Mouse (Mus musculus) bone marrow, adult 2 months (tissue): ENCODE results near the gene Rita1. TPM values are rescaled to one million over a fixed set of nuclear protein-coding genes. Genes with fewer than 3 reads are reported as not detected.

Source experiments
- H3K27ac ChIP-seq: fragments of 200-500 bp; 2 replicates; pipeline ENCODE4 v1.5.1; 2012; ENCODE audit warnings: low read depth, mild to moderate bottlenecking, control low read depth, inconsistent platforms, low read length; ENCODE audit not compliant: control insufficient read depth, poor library complexity, insufficient read depth
- H3K4me1 ChIP-seq: fragments of 200-500 bp; 2 replicates; pipeline ENCODE4 v1.6.1; 2011; ENCODE audit warnings: low read length; ENCODE audit not compliant: control insufficient read depth, insufficient read depth
- H3K4me3 ChIP-seq: fragments of 200-500 bp; replicated peaks from 2 replicates; pipeline ENCODE3; 2011; ENCODE audit warnings: mild to moderate bottlenecking, low read depth, low read length, control low read depth; ENCODE audit not compliant: control insufficient read depth
- CTCF ChIP-seq: fragments of 200-500 bp; IDR thresholded peaks from 2 replicates; pipeline ENCODE4 v1.5.1; 2011; ENCODE audit warnings: low read length, control low read depth; ENCODE audit not compliant: control insufficient read depth, insufficient read depth
- POLR2A ChIP-seq: fragments of 200-500 bp; IDR thresholded peaks from 2 replicates; pipeline ENCODE4 v1.6.1; 2011; ENCODE audit warnings: low read depth, mild to moderate bottlenecking, control low read depth, low read length, borderline replicate concordance; ENCODE audit not compliant: control insufficient read depth
- WGBS: fragments of 180-500 bp; shearing (Covaris S2); methylation state at CpG from one replicate; pipeline ENCODE4 v1.1.7; 2018; 5-methylcytosine and 5-hydroxymethylcytosine counted together
- polyA plus RNA-seq: library from polyadenylated mRNA; stranded (reverse); fragments of >200 nt; gene quantifications from 2 replicates; pipeline ENCODE4 v1.2.4, GENCODE M21; 2011; ENCODE audit warnings: low replicate concordance; ENCODE audit not compliant: missing spikeins, insufficient read depth, insufficient read length

Rita1 gene
- polyA plus RNA-seq, 1 experiment: 3.4 TPM

- 82% methylated on average over 8 of the region's 8 CpGs for WGBS
- H3K27ac ChIP-seq: no peak overlapping the region
- peaks cover 3% of the 10 kb centered on the region; the same call in 1 of the 2 replicates for H3K4me1 ChIP-seq
- no peak overlapping the region for H3K4me3 ChIP-seq
- no peak for TF ChIP-seq CTCF
- no peak for TF ChIP-seq POLR2A
These were observed 973 bp downstream of the Rita1 start for GRCm38 (mm10) chr5:120611416-120611815.

GRCm38 (mm10) chr5:120610906-120611305 lies 1.5 kb downstream of the Rita1 start:
- peaks cover 3% of the 10 kb centered on the region; the same call in 1 of the 2 replicates for H3K4me1 ChIP-seq
- WGBS: 85% methylated on average over 5 of the region's 5 CpGs
- H3K27ac ChIP-seq: no peak overlapping the region
- no peak overlapping the region for H3K4me3 ChIP-seq
- TF ChIP-seq CTCF (no peak), POLR2A (no peak)

- H3K4me3 ChIP-seq: no peak overlapping the region
- H3K4me1 ChIP-seq: peaks cover 3% of the 10 kb centered on the region; the same call in 1 of the 2 replicates
- no peak for TF ChIP-seq CTCF
- no peak; the same call in 1 of the 2 replicates for TF ChIP-seq POLR2A
- H3K27ac ChIP-seq: no peak overlapping the region
- WGBS: 83% methylated on average over 16 of the region's 16 CpGs
These were observed 3.1 kb downstream of the Rita1 start for GRCm38 (mm10) chr5:120609246-120609775.

GRCm38 (mm10) chr5:120607335-120607734 lies 5.1 kb downstream of the Rita1 start:
- WGBS: 92% methylated on average over 3 of the region's 3 CpGs
- TF ChIP-seq CTCF (no peak), POLR2A (no peak)
- Histone ChIP-seq H3K27ac (no peak overlapping the region), H3K4me3 (no peak overlapping the region), H3K4me1 (no peaks in the 10 kb centered on the region; the same call in 1 of the 2 replicates)

GRCm38 (mm10) chr5:120606590-120607200 lies 5.7 kb downstream of the Rita1 start:
- WGBS: 77% methylated on average over 25 of the region's 25 CpGs
- Histone ChIP-seq H3K4me3 (no peak overlapping the region), H3K27ac (no peak overlapping the region), H3K4me1 (no peaks in the 10 kb centered on the region; the same call in 1 of the 2 replicates)
- TF ChIP-seq POLR2A: no peak
- no peak for TF ChIP-seq CTCF

- TF ChIP-seq CTCF (peak; percentile 88), POLR2A (no peak)
- 2% methylated on average over 8 of the region's 8 CpGs for WGBS
- H3K4me3 ChIP-seq: no peak overlapping the region
- no peak overlapping the region for H3K27ac ChIP-seq
- H3K4me1 ChIP-seq: no peaks in the 10 kb centered on the region
These were observed 6.7 kb downstream of the Rita1 start for GRCm38 (mm10) chr5:120605688-120606087.

- Histone ChIP-seq H3K4me1 (no peaks in the 10 kb centered on the region), H3K4me3 (no peak overlapping the region), H3K27ac (no peak overlapping the region)
- TF ChIP-seq CTCF: no peak
- no peak for TF ChIP-seq POLR2A
- WGBS: 6% methylated on average over 10 of the region's 10 CpGs
These were observed 7.1 kb downstream of the Rita1 start for GRCm38 (mm10) chr5:120605241-120605661.

- WGBS: 5% methylated on average over 6 of the region's 6 CpGs
- Histone ChIP-seq H3K4me1 (peaks cover 3% of the 10 kb centered on the region; the same call in 1 of the 2 replicates), H3K4me3 (no peak overlapping the region), H3K27ac (no peak overlapping the region)
- TF ChIP-seq POLR2A (no peak), CTCF (peak; percentile 80)
These were observed 7.5 kb downstream of the Rita1 start for GRCm38 (mm10) chr5:120604839-120605238.

GRCm38 (mm10) chr5:120603515-120603914 lies 8.9 kb downstream of the Rita1 start:
- Histone ChIP-seq H3K4me3 (no peak overlapping the region), H3K27ac (no peak overlapping the region), H3K4me1 (peaks cover 5% of the 10 kb centered on the region; the same call in 1 of the 2 replicates)
- TF ChIP-seq POLR2A (no peak), CTCF (no peak)
- 89% methylated on average over 7 of the region's 7 CpGs for WGBS
